Mouse (Mus musculus): ENCODE measurements at regions not wholly inside any gene's neighbourhood (a gene's known extent, or its start where the extent isn't known, plus 50 kb on each side); places are given as distances from the start of the nearest gene placed in this dataset.

DNA sequence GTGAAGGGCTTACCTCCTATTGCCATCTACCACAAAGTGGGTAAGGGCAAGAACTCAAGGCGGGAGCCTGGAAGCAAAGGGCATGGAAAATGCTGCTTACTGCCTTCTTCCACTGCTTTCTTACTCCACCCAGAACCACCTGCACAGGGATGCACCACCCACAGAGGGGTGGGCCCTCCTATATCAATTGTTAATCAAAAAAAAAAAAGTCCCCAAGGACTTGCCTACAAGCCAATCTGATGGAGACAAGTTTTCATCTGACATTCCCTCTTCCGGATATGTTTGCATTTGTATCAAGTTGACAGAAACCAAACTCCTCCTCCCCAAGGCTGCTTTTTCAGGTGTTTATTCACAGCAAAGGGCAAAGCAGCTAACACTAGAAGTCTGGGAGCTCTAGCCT lies 94.1 kb upstream of the Gli2 start:
- no peak for TF ChIP-seq POLR2A (IDR thresholded peaks at IDR 0.05; ENCODE audit: extremely low read depth, insufficient read depth, low read length)
- TF ChIP-seq CTCF (IDR thresholded peaks at IDR 0.05; ENCODE audit: low read depth, low read length) = no peak
